In the genomic region with DNA sequence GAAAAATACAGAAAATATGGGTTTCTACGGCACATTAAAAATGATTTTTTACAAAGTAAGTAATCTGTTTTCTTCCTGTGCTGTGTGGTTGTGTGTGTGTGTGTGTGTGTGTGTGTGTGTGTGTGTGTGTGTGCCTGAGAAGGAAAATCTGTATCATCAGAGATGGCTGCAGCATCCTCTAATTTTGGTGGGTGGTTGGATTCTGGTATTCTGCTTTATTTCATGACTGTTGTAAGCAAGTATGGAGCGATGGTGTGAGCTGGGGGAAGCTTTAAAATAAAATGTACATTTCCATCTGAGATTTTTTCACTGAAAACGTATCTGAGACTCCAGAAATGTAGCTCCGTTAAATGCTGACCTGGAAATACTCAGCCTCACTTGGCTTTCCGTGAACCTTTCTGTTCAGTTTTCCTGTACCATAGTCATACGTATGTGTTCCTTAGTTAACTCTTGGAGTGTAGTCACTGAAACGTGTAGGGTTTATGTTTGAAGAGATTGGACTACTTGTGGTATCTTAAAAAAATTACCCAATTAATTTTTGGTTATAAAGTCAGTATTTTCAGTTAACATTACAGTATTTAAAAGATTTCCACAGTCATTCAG, we compare ENCODE assay signal across 9 mouse cellular contexts.
A peak's percentile ranks its signal among the peaks of the same experiment; 100 is the strongest.
DNase-seq lines count a peak whose midpoint lies in the region; ATAC-seq and TF ChIP-seq lines count a peak whose summit lies in the region.
"Had no signal": no experiment of that assay in that cellular context is flagged by ENCODE, and none has a peak within 500 bp of the region (broad histone marks: within the 10 kb centered on the region; RNA-seq: fewer than 3 reads in every experiment).

No protein-coding gene starts in this region.

- peak overlapping the region; percentile 31 for H3K4me3 ChIP-seq in kidney, adult 2 months (ENCODE audit: insufficient read depth, low read depth, low read length)
- peak overlapping the region; percentile 59 for H3K4me3 ChIP-seq in hindbrain, embryonic 10.5 days
- H3K4me3 ChIP-seq in midbrain, embryonic 15.5 days, result peak overlapping the region; percentile 62
- no peak overlapping the region for H3K4me3 ChIP-seq in lung, adult 2 months (replicated peaks; ENCODE audit: extremely low read depth, low read depth, low read length)
- H3K4me3 ChIP-seq: erythroblast, embryonic 14.5 days had no signal

- H3K4me1 ChIP-seq in kidney, adult 2 months (ENCODE audit: control insufficient read depth, insufficient read depth, low read length), result no peaks in the 10 kb centered on the region
- peaks cover 36% of the 10 kb centered on the region for H3K4me1 ChIP-seq in hindbrain, embryonic 10.5 days (replicated peaks)
- H3K4me1 ChIP-seq in midbrain, embryonic 15.5 days, result peaks cover 9% of the 10 kb centered on the region
- H3K4me1 ChIP-seq in lung, adult 2 months (ENCODE audit: control insufficient read depth, insufficient read depth, low read length), result peaks cover 5% of the 10 kb centered on the region

- TF ChIP-seq CTCF in kidney, adult 2 months (conservative IDR thresholded peaks at IDR 0.05; ENCODE audit: insufficient read depth, insufficient read length, low read depth, low read length), result no peak
- TF ChIP-seq CTCF in brain, embryonic 14.5 days (IDR thresholded peaks at IDR 0.05; ENCODE audit: borderline replicate concordance, extremely low read depth, insufficient read depth, insufficient read length), result no peak
- TF ChIP-seq CTCF in lung, adult 2 months (IDR thresholded peaks at IDR 0.05; ENCODE audit: insufficient read depth, low read length), result no peak

- TF ChIP-seq POLR2A in kidney, adult 2 months (IDR thresholded peaks at IDR 0.05; ENCODE audit: low read depth, low read length), result no peak
- no peak for TF ChIP-seq POLR2A in brain, embryonic 14.5 days (IDR thresholded peaks at IDR 0.05; ENCODE audit: borderline replicate concordance, extremely low read depth, insufficient read depth, insufficient read length, poor library complexity, severe bottlenecking)
- TF ChIP-seq POLR2A in lung, adult 2 months (IDR thresholded peaks at IDR 0.05; ENCODE audit: borderline replicate concordance, extremely low read depth, low read depth, low read length), result no peak

- peak overlapping the region; percentile 63 for H3K4me2 ChIP-seq in midbrain, embryonic 15.5 days

- no peaks in the 10 kb centered on the region for H3K27me3 ChIP-seq in kidney, adult 2 months (replicated peaks; ENCODE audit: control insufficient read depth, insufficient read depth, low read length)
- H3K27me3 ChIP-seq in hindbrain, embryonic 10.5 days (ENCODE audit: insufficient read depth, poor library complexity, severe bottlenecking), result no peaks in the 10 kb centered on the region
- no peaks in the 10 kb centered on the region for H3K27me3 ChIP-seq in midbrain, embryonic 15.5 days (replicated peaks)

- H3K9ac ChIP-seq in midbrain, embryonic 15.5 days, result peak overlapping the region; percentile 67

- H3K27ac ChIP-seq in kidney, adult 2 months (ENCODE audit: insufficient read depth, low read depth, low read length), result no peak overlapping the region
- H3K27ac ChIP-seq in hindbrain, embryonic 10.5 days, result peak overlapping the region; percentile 85
- H3K27ac ChIP-seq in midbrain, embryonic 15.5 days, result peak overlapping the region; percentile 89

- peak; percentile 50 for ATAC-seq in midbrain, embryonic 15.5 days (replicated peaks)
- ATAC-seq in activated CD4-positive, CD25-positive, alpha-beta regulatory T cell, adult 4 months, result no peak

- 58% methylated on average over 7 of the region's 7 CpGs for WGBS in kidney, adult 2 months
- WGBS in hindbrain, embryonic 10.5 days, result 84% methylated on average over 7 of the region's 7 CpGs
- WGBS in midbrain, embryonic 15.5 days, result 27% methylated on average over 7 of the region's 7 CpGs
- 64% methylated on average over 7 of the region's 7 CpGs for WGBS in lung, adult 2 months

- DNase-seq in kidney, adult 2 months, result no peak
- no peak for DNase-seq in kidney, postnatal 10 days
- peak; percentile 55 for DNase-seq in brain, embryonic 14.5 days (ENCODE audit: low read depth)
- DNase-seq in hindbrain, embryonic 10.5 days (ENCODE audit: low spot score), result no peak
- DNase-seq in lung, adult 2 months, result no peak
- no peak for DNase-seq in kidney, adult 11 months

- no peaks in the 10 kb centered on the region for H3K9me3 ChIP-seq in hindbrain, embryonic 10.5 days
- H3K9me3 ChIP-seq in midbrain, embryonic 15.5 days, result no peaks in the 10 kb centered on the region

- no peaks in the 10 kb centered on the region for H3K36me3 ChIP-seq in kidney, adult 2 months (ENCODE audit: control insufficient read depth, insufficient read depth, low read length)
- no peaks in the 10 kb centered on the region for H3K36me3 ChIP-seq in hindbrain, embryonic 10.5 days
- H3K36me3 ChIP-seq in midbrain, embryonic 15.5 days (replicated peaks), result no peaks in the 10 kb centered on the region
